Mouse (Mus musculus) heart, postnatal 0 days (tissue): ENCODE measurements at regions not wholly inside any gene's neighbourhood (a gene's known extent, or its start where the extent isn't known, plus 50 kb on each side); places are given as distances from the start of the nearest gene placed in this dataset.

Experiments
- ATAC-seq: fragments of 200-750 bp; cut with Nextera tagmentation; 2 replicates; pipeline ENCODE4 v1.8.0; 2017; ENCODE audit warnings: low read depth, moderate number of reproducible peaks, moderate library complexity; ENCODE audit not compliant: insufficient read depth
- DNase-seq: peaks from one replicate; pipeline ENCODE4 v3.0.0-alpha.2; 2016; ENCODE audit warnings: low spot score
- H3K27ac ChIP-seq: fragments of 300-500 bp; sonication (generic); 2 replicates; pipeline ENCODE4 v1.5.1; 2014; ENCODE audit warnings: low read depth, mild to moderate bottlenecking
- H3K27me3 ChIP-seq: fragments of 300-500 bp; sonication (generic); 2 replicates; pipeline ENCODE4 v1.6.1; 2014; ENCODE audit warnings: low read length, mixed read lengths; ENCODE audit not compliant: control insufficient read depth, insufficient read depth
- H3K36me3 ChIP-seq: fragments of 300-500 bp; sonication (generic); replicated peaks from 2 replicates; pipeline ENCODE4 v1.6.1; 2014; ENCODE audit warnings: low read length, mixed read lengths; ENCODE audit not compliant: control insufficient read depth, insufficient read depth
- H3K4me1 ChIP-seq: fragments of 300-500 bp; sonication (generic); 2 replicates; pipeline ENCODE4 v1.6.1; 2014; ENCODE audit warnings: antibody characterized with exemption; ENCODE audit not compliant: control insufficient read depth, insufficient read depth
- H3K4me2 ChIP-seq: fragments of 300-500 bp; sonication (generic); 2 replicates; pipeline ENCODE4 v1.6.1; 2014; ENCODE audit warnings: low read depth, mild to moderate bottlenecking, low read length, moderate library complexity
- H3K4me3 ChIP-seq: fragments of 300-500 bp; sonication (generic); 2 replicates; pipeline ENCODE4 v1.5.1; 2014; ENCODE audit warnings: low read depth, low read length
- H3K9ac ChIP-seq: fragments of 300-500 bp; sonication (generic); replicated peaks from 2 replicates; pipeline ENCODE4 v1.6.1; 2014; ENCODE audit warnings: low read depth, low read length, mixed read lengths
- H3K9me3 ChIP-seq: fragments of 300-500 bp; sonication (generic); replicated peaks from 2 replicates; pipeline ENCODE4 v1.6.1; 2016; ENCODE audit warnings: low read length; ENCODE audit not compliant: control insufficient read depth
- CTCF ChIP-seq: IDR thresholded peaks from 2 replicates; pipeline ENCODE4 v1.5.1; 2016; ENCODE audit warnings: antibody characterized with exemption, control low read depth, low read depth
- EP300 ChIP-seq: IDR thresholded peaks from 2 replicates; pipeline ENCODE4 v1.6.1; 2016; ENCODE audit warnings: antibody characterized with exemption, low read depth
- WGBS: fragments of 180-500 bp; shearing (Covaris S2); extraction: QIAGEN DNeasy Blood & Tissue Kit; methylation state at CpG from one replicate; pipeline ENCODE4 v1.1.7; 2014; 5-methylcytosine and 5-hydroxymethylcytosine counted together

DNA sequence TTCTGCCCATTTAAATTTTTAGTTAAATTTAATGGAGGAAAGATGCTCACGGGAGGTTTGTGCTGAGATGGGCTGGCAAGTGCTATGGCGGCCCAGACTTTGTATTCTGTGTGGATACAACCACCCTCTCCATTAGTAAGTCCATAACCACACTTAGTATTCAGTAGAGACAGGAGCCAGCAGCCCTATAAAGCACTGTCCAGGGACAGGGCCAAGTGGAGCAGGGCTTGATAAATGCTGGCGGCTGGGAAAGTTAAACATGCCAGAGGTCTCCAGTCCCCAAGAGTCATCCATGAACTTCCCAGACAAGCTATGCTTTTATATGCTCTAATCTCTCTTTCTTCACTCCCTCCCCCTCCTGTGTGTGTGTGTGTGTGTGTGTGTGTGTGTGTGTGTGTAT is 77.2 kb upstream of the D7Ertd443e start:
- DNase-seq = no peak
- 55% methylated on average over 3 of the region's 3 CpGs for WGBS

GRCm38 (mm10) chr7:134463380-134463779 is 77.9 kb upstream of the D7Ertd443e start:
- WGBS = 86% methylated on average over 4 of the region's 4 CpGs
- ATAC-seq = no peak

More for the DNA sequence above, 77.2 kb upstream of the D7Ertd443e start:
- ATAC-seq = no peak
- Histone ChIP-seq H3K4me3 (no peak overlapping the region), H3K9me3 (no peaks in the 10 kb centered on the region), H3K9ac (no peak overlapping the region), H3K4me2 (no peak overlapping the region), H3K36me3 (no peaks in the 10 kb centered on the region), H3K4me1 (no peaks in the 10 kb centered on the region), H3K27ac (no peak overlapping the region), H3K27me3 (no peaks in the 10 kb centered on the region)
- no peak for TF ChIP-seq CTCF
- no peak for TF ChIP-seq EP300

GRCm38 (mm10) chr7:134467216-134467615 is 81.8 kb upstream of the D7Ertd443e start:
- H3K4me2 ChIP-seq = no peak overlapping the region
- H3K27me3 ChIP-seq = no peaks in the 10 kb centered on the region
- H3K4me3 ChIP-seq = no peak overlapping the region
- ATAC-seq = no peak
- no peaks in the 10 kb centered on the region for H3K4me1 ChIP-seq
- no peak for TF ChIP-seq CTCF
- TF ChIP-seq EP300 = no peak
- H3K27ac ChIP-seq = no peak overlapping the region
- WGBS = 76% methylated on average over 3 of the region's 3 CpGs
- no peak overlapping the region for H3K9ac ChIP-seq
- H3K36me3 ChIP-seq = no peaks in the 10 kb centered on the region
- no peaks in the 10 kb centered on the region for H3K9me3 ChIP-seq
- no peak for DNase-seq

More at GRCm38 (mm10) chr7:134463380-134463779, 77.9 kb upstream of the D7Ertd443e start:
- H3K9me3 ChIP-seq = no peaks in the 10 kb centered on the region
- H3K4me3 ChIP-seq = no peak overlapping the region
- no peaks in the 10 kb centered on the region for H3K4me1 ChIP-seq
- no peak for TF ChIP-seq EP300
- no peak for TF ChIP-seq CTCF
- H3K4me2 ChIP-seq = no peak overlapping the region
- H3K27ac ChIP-seq = no peak overlapping the region
- H3K36me3 ChIP-seq = no peaks in the 10 kb centered on the region
- no peaks in the 10 kb centered on the region for H3K27me3 ChIP-seq
- H3K9ac ChIP-seq = no peak overlapping the region
- DNase-seq = no peak

GRCm38 (mm10) chr7:134471286-134471685 is 85.8 kb upstream of the D7Ertd443e start:
- no peak overlapping the region for H3K4me3 ChIP-seq
- H3K9me3 ChIP-seq = no peaks in the 10 kb centered on the region
- H3K4me1 ChIP-seq = no peaks in the 10 kb centered on the region
- no peak overlapping the region for H3K27ac ChIP-seq
- no peaks in the 10 kb centered on the region for H3K27me3 ChIP-seq
- H3K4me2 ChIP-seq = no peak overlapping the region
- no peaks in the 10 kb centered on the region for H3K36me3 ChIP-seq
- no peak for ATAC-seq
- no peak for DNase-seq
- TF ChIP-seq EP300 = no peak
- TF ChIP-seq CTCF = peak; percentile 47
- WGBS = 20% methylated on average over 2 of the region's 2 CpGs
- no peak overlapping the region for H3K9ac ChIP-seq

- DNase-seq = no peak
- Histone ChIP-seq H3K27me3 (no peaks in the 10 kb centered on the region), H3K4me3 (no peak overlapping the region), H3K4me1 (no peaks in the 10 kb centered on the region), H3K9me3 (no peaks in the 10 kb centered on the region), H3K9ac (no peak overlapping the region), H3K27ac (no peak overlapping the region), H3K36me3 (no peaks in the 10 kb centered on the region), H3K4me2 (no peak overlapping the region)
- 67% methylated on average over 4 of the region's 4 CpGs for WGBS
- no peak for TF ChIP-seq EP300
- no peak for TF ChIP-seq CTCF
- no peak for ATAC-seq
These were observed 105.9 kb upstream of the D7Ertd443e start for GRCm38 (mm10) chr7:134491326-134491725.

DNA sequence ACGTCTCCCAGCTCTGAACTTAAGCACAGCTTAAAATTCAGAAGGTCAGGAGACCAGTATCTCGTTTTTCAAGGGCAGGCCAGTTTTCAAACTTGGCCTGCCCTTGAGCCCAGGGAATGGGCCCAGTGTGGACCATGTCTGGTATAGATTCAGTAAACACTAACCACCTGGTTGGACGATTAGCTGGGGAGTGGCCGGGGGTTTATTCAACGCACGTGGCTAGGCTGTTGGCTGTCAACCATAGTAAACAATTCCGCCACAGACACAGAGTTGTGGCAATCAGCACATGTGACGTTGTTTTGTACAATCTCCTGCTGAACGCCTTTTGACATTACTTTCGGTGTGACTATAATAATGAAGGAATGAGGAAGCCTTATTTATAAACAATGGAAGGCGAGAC is 111.8 kb upstream of the D7Ertd443e start:
- 66% methylated on average over 11 of the region's 11 CpGs for WGBS
- Histone ChIP-seq H3K4me2 (no peak overlapping the region), H3K4me1 (0 out of 2 replicates have a peak, but pooled peaks cover 14% of the 10 kb centered on the region), H3K9ac (no peak overlapping the region), H3K9me3 (no peaks in the 10 kb centered on the region), H3K36me3 (no peaks in the 10 kb centered on the region), H3K4me3 (no peak overlapping the region), H3K27me3 (no peaks in the 10 kb centered on the region), H3K27ac (no peak overlapping the region)
- ATAC-seq (no peak), DNase-seq (no peak)
- TF ChIP-seq CTCF = no peak
- TF ChIP-seq EP300 = no peak
